Mouse (Mus musculus) olfactory bulb, adult 2 months (tissue): ENCODE measurements at regions not wholly inside any gene's neighbourhood (a gene's known extent, or its start where the extent isn't known, plus 50 kb on each side); places are given as distances from the start of the nearest gene placed in this dataset.
"Not testable (repeated sequence)": the region's sequence is repeated elsewhere in the genome, so short reads cannot be mapped to it uniquely, and the experiment has no call there.

Experiments
- H3K27ac ChIP-seq: fragments of 200-500 bp; 2 replicates; pipeline ENCODE4 v1.5.1; 2012; ENCODE audit warnings: low read depth, low read length; ENCODE audit not compliant: insufficient read depth
- H3K4me1 ChIP-seq: fragments of 200-500 bp; 2 replicates; pipeline ENCODE4 v1.6.1; 2012; ENCODE audit warnings: low read length; ENCODE audit not compliant: control insufficient read depth, insufficient read depth
- H3K4me3 ChIP-seq: fragments of 200-500 bp; 2 replicates; pipeline ENCODE4 v1.5.1; 2012; ENCODE audit warnings: mild to moderate bottlenecking, low read depth, low read length, moderate library complexity; ENCODE audit not compliant: insufficient read depth
- CTCF ChIP-seq: fragments of 200-500 bp; IDR thresholded peaks from 2 replicates; pipeline ENCODE4 v1.5.1; 2012; ENCODE audit warnings: low read depth, mild to moderate bottlenecking, low read length, moderate library complexity; ENCODE audit not compliant: insufficient read depth
- POLR2A ChIP-seq: fragments of 200-500 bp; IDR thresholded peaks from 2 replicates; pipeline ENCODE4 v1.6.1; 2012; ENCODE audit warnings: mild to moderate bottlenecking, low read depth, low read length, moderate library complexity; ENCODE audit not compliant: insufficient read depth
- WGBS: fragments of 180-500 bp; shearing (Covaris S2); methylation state at CpG from one replicate; pipeline ENCODE4 v1.1.7; 2018; 5-methylcytosine and 5-hydroxymethylcytosine counted together

GRCm38 (mm10) chr10:96410028-96410427, 206.8 kb upstream of the Btg1 start:
- 63% methylated on average over 6 of the region's 6 CpGs for WGBS
- H3K4me3 ChIP-seq = no peak overlapping the region
- no peak overlapping the region for H3K27ac ChIP-seq
- no peak for TF ChIP-seq CTCF
- TF ChIP-seq POLR2A = no peak
- no peaks in the 10 kb centered on the region for H3K4me1 ChIP-seq

GRCm38 (mm10) chr10:96414807-96415206, 202.0 kb upstream of the Btg1 start:
- H3K4me3 ChIP-seq = no peak overlapping the region
- WGBS = 88% methylated on average over 11 of the region's 11 CpGs
- TF ChIP-seq CTCF (no peak), POLR2A (no peak)
- H3K27ac ChIP-seq = no peak overlapping the region
- no peaks in the 10 kb centered on the region for H3K4me1 ChIP-seq

GRCm38 (mm10) chr10:96421506-96421905, 195.3 kb upstream of the Btg1 start:
- H3K4me1 ChIP-seq, H3K27ac ChIP-seq, H3K4me3 ChIP-seq: not testable (repeated sequence)
- WGBS = 93% methylated on average over 2 of the region's 2 CpGs

GRCm38 (mm10) chr10:96427407-96427806, 189.4 kb upstream of the Btg1 start:
- no peak for TF ChIP-seq CTCF
- no peak for TF ChIP-seq POLR2A
- no peak overlapping the region for H3K27ac ChIP-seq
- 89% methylated on average over 5 of the region's 5 CpGs for WGBS
- no peaks in the 10 kb centered on the region for H3K4me1 ChIP-seq
- no peak overlapping the region for H3K4me3 ChIP-seq

- H3K27ac ChIP-seq = no peak overlapping the region
- no peaks in the 10 kb centered on the region for H3K4me1 ChIP-seq
- 86% methylated on average over 3 of the region's 3 CpGs for WGBS
- no peak overlapping the region for H3K4me3 ChIP-seq
- no peak for TF ChIP-seq POLR2A
- no peak for TF ChIP-seq CTCF
Measured at GRCm38 (mm10) chr10:96430142-96430541, 186.7 kb upstream of the Btg1 start.

GRCm38 (mm10) chr10:96435109-96435508, 181.7 kb upstream of the Btg1 start:
- Histone ChIP-seq H3K4me1 (no peaks in the 10 kb centered on the region), H3K27ac (no peak overlapping the region), H3K4me3 (no peak overlapping the region)
- TF ChIP-seq CTCF (no peak), POLR2A (no peak)
- WGBS = 88% methylated on average over 6 of the region's 6 CpGs

- WGBS = 96% methylated on average over 11 of the region's 11 CpGs
- Histone ChIP-seq H3K27ac (no peak overlapping the region), H3K4me1 (no peaks in the 10 kb centered on the region), H3K4me3 (no peak overlapping the region)
- TF ChIP-seq CTCF (no peak), POLR2A (no peak)
Measured at GRCm38 (mm10) chr10:96438398-96439103, 178.3 kb upstream of the Btg1 start.

- H3K4me1 ChIP-seq = no peaks in the 10 kb centered on the region
- TF ChIP-seq CTCF (no peak), POLR2A (no peak)
- no peak overlapping the region for H3K27ac ChIP-seq
- H3K4me3 ChIP-seq = no peak overlapping the region
Measured at GRCm38 (mm10) chr10:96442165-96442564, 174.6 kb upstream of the Btg1 start.

GRCm38 (mm10) chr10:96450266-96450665, 166.5 kb upstream of the Btg1 start:
- Histone ChIP-seq H3K4me1 (no peaks in the 10 kb centered on the region), H3K27ac (no peak overlapping the region), H3K4me3 (no peak overlapping the region)
- TF ChIP-seq POLR2A (no peak), CTCF (no peak)
- whole genome bisulfite sequencing = 95% methylated on average over 4 of the region's 4 CpGs

- TF ChIP-seq POLR2A (no peak), CTCF (no peak)
- H3K27ac ChIP-seq = no peak overlapping the region
- WGBS = 95% methylated on average over 6 of the region's 6 CpGs
- no peaks in the 10 kb centered on the region for H3K4me1 ChIP-seq
- no peak overlapping the region for H3K4me3 ChIP-seq
Measured at GRCm38 (mm10) chr10:96454857-96455256, 161.9 kb upstream of the Btg1 start.
